Mouse (Mus musculus) c-Kit-positive CD71-positive TER-119-positive erythroid progenitor cells, embryonic 14.5 days (primary cell): ENCODE results near the gene Brd2.
A peak's percentile ranks its signal among the peaks of the same experiment; 100 is the strongest.
"Not testable (repeated sequence)": the region's sequence is repeated elsewhere in the genome, so short reads cannot be mapped to it uniquely, and the experiment has no call there.

Source experiments
- DNase-seq: peaks from one replicate; pipeline ENCODE4 v3.0.0-alpha.2; 2013; ENCODE audit warnings: low spot score

The Brd2 gene

DNA sequence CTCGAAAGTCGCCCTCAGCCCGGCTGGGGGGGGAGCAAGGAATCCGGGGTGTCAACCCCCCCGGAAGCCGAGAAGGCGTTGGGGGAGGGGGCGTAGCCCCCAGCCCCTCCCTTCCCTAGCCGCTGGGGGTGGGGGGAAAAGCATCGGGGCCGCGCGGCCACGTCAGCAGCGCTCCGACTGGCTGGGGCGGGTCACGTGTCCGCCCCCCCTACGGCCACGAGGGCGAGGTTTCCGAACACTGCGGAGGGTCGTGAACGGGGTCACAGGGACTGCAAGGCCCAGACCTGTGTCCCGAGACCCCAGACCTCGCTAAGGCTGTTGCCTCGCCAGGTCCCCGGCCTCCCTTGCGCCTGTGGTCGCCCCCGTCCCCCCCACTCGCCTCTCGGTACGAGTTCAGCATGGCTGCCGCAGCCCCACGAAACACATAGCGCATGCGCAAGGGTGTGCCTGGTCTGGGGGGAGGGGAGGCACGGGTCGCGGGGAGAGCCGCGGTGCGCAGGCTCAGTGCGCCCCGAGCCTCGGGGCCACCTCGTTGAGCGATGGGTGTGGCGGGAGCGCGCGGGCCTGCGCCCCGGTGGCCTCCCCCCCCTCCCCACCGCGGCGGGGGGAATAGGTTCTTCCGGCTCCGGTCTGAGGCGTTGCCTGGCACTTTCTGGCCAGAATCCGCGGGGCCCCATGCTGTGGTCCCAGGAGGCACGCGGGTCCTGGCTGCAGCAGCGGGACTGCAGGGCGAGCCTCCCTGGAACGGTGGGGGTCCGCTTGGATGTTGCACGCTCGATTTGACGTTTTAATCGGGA, at the start of gene Brd2:
Gene Brd2 (minus strand): TSS at position 447 of the 797 bp plus-strand sequence.
- DNase-seq: peak; percentile 95

DNA sequence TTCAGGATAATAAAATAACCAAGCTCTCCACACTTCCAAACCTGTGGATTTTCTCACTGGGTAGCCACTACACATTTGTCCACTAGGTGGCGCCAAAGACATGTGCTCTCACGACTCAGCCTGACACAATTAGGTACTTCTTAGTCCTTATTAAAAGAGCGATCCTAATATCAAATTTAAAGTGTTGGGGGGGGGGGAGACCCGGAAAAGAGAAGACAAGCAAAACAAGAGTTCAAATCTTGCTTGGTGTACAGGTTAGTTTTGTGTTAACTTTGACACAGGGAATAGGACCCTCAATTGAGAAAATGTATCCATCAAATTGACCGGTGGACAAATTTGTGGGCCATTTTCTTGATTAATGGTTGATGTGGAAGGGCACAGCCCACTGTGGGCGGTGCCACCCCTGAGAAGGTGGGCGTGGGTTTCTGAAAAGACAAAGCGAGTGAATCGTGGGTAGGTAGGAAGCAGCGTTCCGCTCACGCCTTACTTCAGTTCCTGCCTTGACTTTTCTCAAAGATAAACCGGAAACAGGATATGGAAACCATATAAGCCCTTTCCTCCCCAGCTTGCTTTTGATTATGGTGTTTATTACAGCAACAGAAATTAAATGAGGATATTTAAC, 48.6 kb upstream of the Brd2 start:
- DNase-seq: peak; percentile 82

- no peak for DNase-seq
These were observed 48.0 kb upstream of the Brd2 start for GRCm38 (mm10) chr17:34170487-34170876.

DNA sequence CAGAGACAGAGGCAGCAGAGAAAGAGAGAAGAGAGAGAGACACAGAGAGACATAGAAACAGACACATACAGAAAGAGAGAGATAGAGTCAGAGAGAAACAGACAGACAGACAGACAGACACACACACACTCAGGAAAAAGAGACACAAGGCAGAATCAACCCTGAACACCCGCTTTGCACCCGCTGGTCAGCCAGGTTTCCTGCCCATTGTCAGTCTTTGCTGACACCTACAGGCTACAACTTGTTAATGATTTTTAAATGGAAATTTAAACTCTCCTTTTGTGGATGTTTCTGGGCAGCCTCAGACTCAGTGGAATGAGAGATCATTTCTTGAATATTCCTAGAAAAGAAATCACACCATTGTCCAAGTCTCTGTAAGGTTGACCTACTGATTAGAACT, 46.8 kb upstream of the Brd2 start:
- DNase-seq: peak; percentile 26

DNA sequence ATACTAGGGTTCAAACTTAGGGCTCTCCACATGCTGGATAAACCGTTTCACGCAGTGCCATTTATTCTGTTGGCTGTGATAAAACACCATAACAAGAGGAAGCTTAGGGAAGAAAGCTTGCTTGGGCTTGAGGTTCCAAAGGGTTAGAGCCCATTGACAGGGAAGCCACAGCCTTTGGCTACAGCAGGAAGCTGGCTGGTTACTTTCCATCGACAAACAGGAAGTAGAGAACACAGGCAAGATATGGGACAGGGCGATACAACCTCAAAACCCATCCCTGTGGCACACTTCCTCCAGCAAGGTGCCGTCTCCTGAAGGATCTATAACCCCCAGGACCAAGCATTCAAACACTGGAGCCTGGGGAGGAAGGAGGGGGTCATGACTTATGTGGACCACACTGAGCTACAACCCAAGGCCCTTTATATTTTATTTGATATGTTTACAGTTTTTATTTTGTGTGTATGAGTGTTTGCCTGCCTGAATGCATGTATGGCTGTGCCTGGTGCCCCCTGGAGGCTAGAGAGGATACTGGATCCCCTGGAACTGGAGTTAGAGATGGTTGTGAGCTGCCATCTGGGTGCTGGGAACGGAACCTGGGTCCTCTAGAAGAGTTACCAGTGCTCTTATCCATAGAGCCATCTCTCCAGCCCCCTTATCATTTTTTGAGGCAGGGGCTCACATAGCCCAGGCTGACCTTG, 42.7 kb upstream of the Brd2 start:
- no peak for DNase-seq

GRCm38 (mm10) chr17:34164202-34164895, 41.9 kb upstream of the Brd2 start:
- DNase-seq: no peak

GRCm38 (mm10) chr17:34155534-34155933, 33.1 kb upstream of the Brd2 start:
- no peak for DNase-seq

DNA sequence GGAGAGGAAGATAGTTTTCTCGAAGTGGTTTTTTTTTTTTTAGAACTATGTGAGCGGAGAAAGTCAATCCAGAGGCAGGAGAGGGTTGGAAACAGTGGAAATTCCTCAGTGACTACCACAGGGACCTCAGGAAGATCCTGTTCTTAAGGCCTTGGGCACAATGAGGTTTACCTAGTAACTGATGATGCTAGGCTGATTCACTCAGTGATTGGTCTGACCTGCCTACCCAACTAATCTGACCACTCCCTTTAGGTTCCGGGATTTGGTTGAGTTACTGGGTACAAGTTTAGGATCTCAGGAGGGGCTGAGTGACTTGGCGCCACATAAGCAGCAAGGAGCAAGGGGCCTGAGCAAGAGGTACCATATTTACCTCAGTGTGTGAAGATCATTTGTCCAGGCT, 30.5 kb upstream of the Brd2 start, which contains the start of gene H2-DMb1:
Gene H2-DMb1 (plus strand): TSS at position 150 of the 400 bp plus-strand sequence.
- no peak for DNase-seq

- no peak for DNase-seq
These were observed 22.5 kb upstream of the Brd2 start for GRCm38 (mm10) chr17:34144960-34145371.

DNA sequence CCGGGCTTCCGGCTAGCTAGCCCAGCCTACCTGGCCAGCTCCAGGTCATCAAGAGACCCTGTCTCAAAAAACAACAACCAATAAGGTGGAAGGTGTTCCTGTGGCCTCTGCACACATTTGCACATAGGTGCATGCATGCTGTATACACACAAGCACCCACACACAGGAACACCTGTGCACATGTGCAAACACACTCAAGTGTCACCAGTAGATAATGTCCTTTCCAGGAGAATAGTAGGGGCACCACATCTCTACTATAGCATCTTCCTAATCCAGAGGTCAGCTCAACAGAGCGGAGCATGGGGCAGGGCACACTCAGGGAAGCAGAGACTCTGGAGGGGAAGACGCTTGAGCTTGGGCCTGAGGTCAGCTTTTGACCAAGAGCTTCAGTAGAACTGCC, 21.8 kb upstream of the Brd2 start:
- DNase-seq: not testable (repeated sequence)

DNA sequence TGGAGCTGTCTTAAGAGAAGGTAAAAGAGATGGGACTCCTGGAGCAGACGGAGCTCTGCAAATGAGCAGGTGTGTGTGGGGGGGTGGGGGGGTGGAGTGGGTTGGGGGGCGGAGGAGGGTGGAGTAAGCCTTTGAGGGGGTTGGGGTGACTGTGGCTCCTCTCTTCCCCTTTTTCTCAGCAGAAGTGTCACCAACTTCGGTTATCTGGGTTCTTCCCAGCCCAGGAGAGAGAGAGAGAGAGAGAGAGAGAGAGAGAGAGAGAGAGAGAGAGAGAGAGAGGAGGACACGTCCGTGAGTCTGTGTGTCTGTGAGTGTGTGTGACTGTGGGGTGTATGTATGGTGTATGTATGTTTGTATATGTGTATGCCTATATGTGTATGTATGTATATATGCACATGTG, 21.0 kb upstream of the Brd2 start:
- DNase-seq: no peak

GRCm38 (mm10) chr17:34143033-34143432, 20.6 kb upstream of the Brd2 start, which contains the start of gene H2-DMb2:
Gene H2-DMb2, plus strand, starts transcription at chr17:34143307.
- DNase-seq: no peak

DNA sequence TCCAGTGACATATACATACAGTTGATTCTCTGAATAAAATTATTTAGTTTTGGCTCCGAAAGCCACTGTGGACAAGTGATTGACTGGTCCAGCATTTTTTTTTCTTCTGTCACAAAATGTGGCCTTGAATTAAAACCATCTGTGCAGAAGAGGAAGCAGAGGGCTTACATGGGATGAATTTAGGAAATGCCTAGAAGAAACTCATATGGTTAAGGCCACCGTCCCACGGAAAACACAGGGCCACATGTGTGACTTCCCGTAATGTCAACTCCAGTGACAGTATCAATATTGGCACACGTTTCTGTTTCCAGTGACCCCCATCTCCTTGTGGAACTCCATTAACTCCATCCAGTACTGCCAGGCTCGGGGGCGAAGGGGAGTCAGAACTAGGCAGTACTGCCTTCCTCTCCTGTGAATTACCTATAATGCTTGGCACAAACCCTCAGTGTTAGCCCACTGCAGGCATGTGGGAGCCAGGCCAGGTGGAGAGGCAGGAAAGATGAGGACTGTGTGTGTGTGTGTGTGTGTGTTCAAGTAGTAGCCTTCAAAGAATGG, 20.1 kb upstream of the Brd2 start:
- no peak for DNase-seq

DNA sequence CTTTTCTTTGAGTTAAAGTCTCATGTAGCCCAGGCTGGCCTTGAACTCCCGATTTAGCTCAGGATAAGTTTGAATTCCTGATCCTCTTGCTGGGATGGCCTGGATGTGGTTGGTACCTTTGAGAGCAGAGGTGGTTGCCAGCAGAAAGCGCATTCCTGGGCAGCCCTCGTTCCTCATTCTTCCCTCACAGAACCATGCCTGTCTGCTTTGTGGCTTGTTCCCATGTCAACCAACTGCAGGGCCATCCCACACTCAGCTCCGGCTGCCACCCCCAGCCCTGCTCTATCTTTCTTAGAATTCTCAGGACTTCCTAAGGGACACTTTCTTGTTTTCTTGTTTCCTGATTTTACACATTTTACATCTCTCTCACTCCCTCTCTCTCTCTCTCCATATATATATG, 19.0 kb upstream of the Brd2 start:
- no peak for DNase-seq

GRCm38 (mm10) chr17:34140240-34140639, 17.8 kb upstream of the Brd2 start:
- no peak for DNase-seq

- no peak for DNase-seq
These were observed 17.0 kb upstream of the Brd2 start for GRCm38 (mm10) chr17:34139416-34139815.

DNA sequence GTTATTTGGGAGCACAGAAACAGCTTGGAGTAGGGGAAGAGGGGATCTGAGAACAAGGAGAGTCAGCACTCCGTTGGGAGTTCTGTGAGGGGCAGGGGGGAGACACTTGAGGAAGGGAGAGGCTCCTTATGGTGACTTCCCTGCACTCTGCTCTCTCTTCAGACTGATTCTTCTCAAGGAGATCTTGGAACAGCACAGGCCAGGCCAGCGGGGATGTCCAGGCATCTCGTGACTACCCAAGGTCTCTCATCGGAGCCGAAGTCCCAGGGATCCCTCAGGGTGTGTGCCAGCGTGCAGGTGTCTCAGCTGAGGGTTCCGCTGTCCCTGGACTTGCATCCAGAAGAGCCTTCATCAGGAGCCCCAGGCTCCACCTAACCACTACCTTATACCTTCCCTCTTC, 16.2 kb upstream of the Brd2 start:
- no peak for DNase-seq

- no peak for DNase-seq
These were observed 15.2 kb upstream of the Brd2 start for GRCm38 (mm10) chr17:34137601-34138000.

DNA sequence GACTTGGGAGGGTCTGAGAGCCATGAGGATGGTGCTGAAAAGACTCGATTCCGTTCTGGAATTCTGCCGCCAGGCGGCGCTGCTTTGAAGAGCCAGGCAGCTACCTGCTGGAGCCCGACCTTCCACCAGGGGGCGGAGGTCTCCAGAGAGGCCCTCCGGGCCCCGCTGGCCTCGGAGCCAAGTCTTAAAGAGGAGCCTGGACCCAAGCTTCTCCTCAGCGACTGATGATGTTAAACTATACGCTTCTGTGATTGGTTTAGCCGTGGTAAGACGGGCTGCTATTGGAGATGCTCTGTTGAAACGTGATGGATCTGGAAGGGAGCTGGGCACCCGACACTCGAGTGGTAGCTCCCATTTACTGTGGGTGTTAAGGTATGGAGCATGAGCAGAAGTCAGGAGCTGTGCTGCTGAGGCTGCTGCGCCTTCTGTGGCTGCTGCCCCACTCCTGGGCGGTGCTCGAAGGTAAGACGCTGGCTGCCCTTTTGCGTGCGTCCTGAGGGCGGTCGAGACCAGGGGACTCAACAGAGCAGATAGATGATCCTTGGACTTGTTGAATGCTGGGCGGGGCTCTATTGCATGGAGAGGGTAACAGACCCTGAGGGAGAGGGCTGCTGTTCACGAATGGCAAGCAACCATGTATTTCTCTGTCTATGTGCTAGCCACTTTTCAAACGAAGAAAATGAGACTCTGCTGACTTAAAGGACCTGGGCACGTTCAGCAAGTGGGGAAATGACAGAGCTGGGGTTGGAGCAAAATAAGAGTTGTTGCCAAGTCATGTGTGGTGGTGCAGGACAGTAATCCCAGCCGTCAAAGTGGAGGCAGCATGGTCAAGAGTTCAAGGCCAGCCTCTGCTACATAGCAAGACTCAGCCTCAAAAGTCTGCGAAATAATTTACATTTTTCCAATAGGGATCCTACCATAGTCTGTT, 13.1 kb upstream of the Brd2 start:
- peak; percentile 98 for DNase-seq

- DNase-seq: no peak
These were observed 12.0 kb upstream of the Brd2 start for GRCm38 (mm10) chr17:34134451-34134850.

DNA sequence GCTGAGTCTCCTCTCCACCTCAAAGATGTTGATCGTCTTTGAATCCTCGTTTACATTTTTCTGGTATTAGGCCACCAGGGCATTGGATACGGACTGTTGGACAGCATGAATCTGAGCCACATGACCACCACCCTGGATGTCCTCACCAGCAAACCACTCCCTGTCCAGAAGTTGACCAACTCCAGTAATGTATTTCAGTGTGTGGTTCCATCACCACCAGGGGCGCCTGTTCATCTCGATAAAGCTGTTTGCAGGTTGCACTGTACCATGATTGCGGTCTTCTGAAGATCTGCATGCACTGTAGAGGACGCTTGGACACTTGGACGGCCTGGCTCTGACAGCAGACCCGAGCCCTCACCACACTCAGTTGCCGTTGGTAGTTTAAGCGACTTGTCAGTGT, 10.9 kb upstream of the Brd2 start:
- no peak for DNase-seq
